Mouse (Mus musculus): ENCODE results near the gene Krt13. TPM values are rescaled to one million over a fixed set of nuclear protein-coding genes. Genes with fewer than 3 reads are reported as not detected.

Gene Krt13
- polyA plus RNA-seq, 1 experiment from 2014 or later = not detected

GRCm38 (mm10) chr11:100087861-100088260 lies 33.5 kb downstream of the Krt13 start, which contains the start of gene Krt32:
Krt32 (minus strand) TSS chr11:100088226.
- Histone ChIP-seq H3K36me3 (ENCODE audit: inconsistent target) (no peaks in the 10 kb centered on the region), H3K27ac (no peak within 1 kb of the TSS), H3K79me2 (ENCODE audit: inconsistent target) (no peaks in the 10 kb centered on the region), H3K4me3 (ENCODE audit: inconsistent target) (no peak within 1 kb of the TSS)
- 98% methylated on average over 8 of the region's 10 CpGs for WGBS (ENCODE audit: missing documents)

DNA sequence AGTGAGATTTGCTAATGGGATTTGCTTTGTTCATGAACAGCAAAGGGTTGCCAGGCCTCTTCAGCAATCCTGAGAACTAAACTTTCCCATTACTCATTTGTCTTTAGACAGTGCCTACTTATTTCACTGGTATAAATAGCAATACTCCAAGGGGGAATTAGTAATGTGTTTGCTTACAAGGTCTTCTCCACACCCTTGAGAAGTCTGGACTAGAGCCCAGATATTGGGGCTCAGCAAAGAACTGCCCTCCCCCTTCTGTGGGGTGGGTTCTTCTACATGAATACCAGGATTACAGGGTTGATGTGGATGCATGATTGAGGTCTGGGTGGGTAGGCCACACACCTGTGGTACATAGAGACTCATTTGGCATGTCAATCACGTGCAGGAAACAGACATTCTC lies 47.5 kb downstream of the Krt13 start:
- no peak overlapping the region for H3K27ac ChIP-seq
- no peak overlapping the region for H3K4me3 ChIP-seq (ENCODE audit: inconsistent target)
- 40% methylated on average over 1 of the region's 1 CpGs for whole genome bisulfite sequencing (ENCODE audit: missing documents)
- H3K79me2 ChIP-seq (ENCODE audit: inconsistent target) = no peaks in the 10 kb centered on the region
- H3K36me3 ChIP-seq (ENCODE audit: inconsistent target) = no peaks in the 10 kb centered on the region

Other genes with a start within 250 kb of the Krt13 start
- not detected in 3 replicates for gene Krtap9-1, start 248.2 kb downstream of the Krt13 start, polyA plus RNA-seq (2018)
- gene Gm11567, start 242.4 kb downstream of the Krt13 start, polyA plus RNA-seq (2018) = not detected in 3 replicates
- not detected in 3 replicates for gene Krtap31-1, start 213.6 kb downstream of the Krt13 start, polyA plus RNA-seq (2018)
- gene Gm11565, start 206.8 kb downstream of the Krt13 start, polyA plus RNA-seq (2018) = not detected in 3 replicates
- gene Krtap31-2, start 185.3 kb downstream of the Krt13 start, polyA plus RNA-seq (2018) = not detected in 3 replicates
- gene Krtap9-5, start 173.1 kb downstream of the Krt13 start, polyA plus RNA-seq (2018) = not detected in 3 replicates
- gene Krtap29-1, start 142.5 kb downstream of the Krt13 start, polyA plus RNA-seq (2018) = not detected in 3 replicates
- not detected in 3 replicates for gene Krtap16-1, start 135.0 kb downstream of the Krt13 start, polyA plus RNA-seq (2018)
- not detected in 3 replicates for gene Krtap17-1, start 127.6 kb downstream of the Krt13 start, polyA plus RNA-seq (2018)
- gene Krt33a, start 105.4 kb downstream of the Krt13 start, polyA plus RNA-seq (2018) = not detected in 3 replicates
- not detected in 3 replicates for gene Krt33b, start 91.7 kb downstream of the Krt13 start, polyA plus RNA-seq (2018)
- gene Krt34, start 80.0 kb downstream of the Krt13 start, polyA plus RNA-seq (2018) = not detected in 3 replicates
- not detected in 3 replicates for gene Krt31, start 71.0 kb downstream of the Krt13 start, polyA plus RNA-seq (2018)
- gene Krt32, start 33.3 kb downstream of the Krt13 start, polyA plus RNA-seq (2018) = not detected in 3 replicates
- not detected in 3 replicates for gene Krt35, start 25.3 kb downstream of the Krt13 start, polyA plus RNA-seq (2018)
- gene Krt36, start 15.9 kb downstream of the Krt13 start, polyA plus RNA-seq (2018) = not detected in 3 replicates
- not detected in 3 replicates for gene Krt15, start 14.4 kb upstream of the Krt13 start, polyA plus RNA-seq (2018)
- not detected in 3 replicates for gene Krt19, start 27.1 kb upstream of the Krt13 start, polyA plus RNA-seq (2018)
- not detected in 3 replicates for gene Krt9, start 71.7 kb upstream of the Krt13 start, polyA plus RNA-seq (2018)
- gene Krt14, start 86.0 kb upstream of the Krt13 start, polyA plus RNA-seq (2018) = not detected in 3 replicates
- gene Krt16, start 127.3 kb upstream of the Krt13 start, polyA plus RNA-seq (2018) = not detected in 3 replicates
- not detected in 3 replicates for gene Krt17, start 139.5 kb upstream of the Krt13 start, polyA plus RNA-seq (2018)
- gene Krt42, start 148.3 kb upstream of the Krt13 start, polyA plus RNA-seq (2018) = not detected in 3 replicates
- gene Eif1, start 198.3 kb upstream of the Krt13 start, polyA plus RNA-seq (2018) = 204 to 466 TPM (median 355 TPM) in 3 replicates
- gene Gast, start 212.8 kb upstream of the Krt13 start, polyA plus RNA-seq (2018) = not detected in 3 replicates
- gene Hap1, start 234.6 kb upstream of the Krt13 start, polyA plus RNA-seq (2018) = 0.36 to 0.81 TPM in 2 of 3 replicates, not detected in the other